Mouse (Mus musculus) urinary bladder, adult 18-20 months (tissue): ENCODE measurements around the gene Mrtfa.

Source experiments
- DNase-seq, 2 experiments: peaks; one replicate each; pipeline ENCODE4 v3.0.0; 2022; ENCODE audit warnings: low spot score in 2 of 2, mixed read lengths in 2 of 2

The Mrtfa gene

DNA sequence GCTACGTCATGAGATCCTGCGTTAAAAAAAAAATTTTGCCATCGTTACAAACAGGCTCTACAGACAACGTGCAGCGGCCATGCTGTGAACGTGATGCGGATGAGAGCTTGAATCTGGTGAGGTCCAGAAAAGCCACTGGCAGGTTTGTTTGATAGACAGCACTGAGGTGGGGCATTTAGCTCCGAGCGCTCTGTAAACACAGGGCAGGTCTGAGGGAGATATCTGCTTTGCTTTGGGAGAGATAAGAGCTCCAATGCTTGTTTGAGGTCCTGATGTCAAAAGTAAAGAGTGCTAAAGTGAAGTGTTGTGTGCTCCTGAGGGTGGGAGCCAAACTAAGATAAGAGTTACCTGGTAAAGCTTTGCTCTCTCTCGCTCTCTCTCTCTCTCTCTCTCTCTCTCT lies 6.6 kb upstream of the Mrtfa start:
- DNase-seq, result no peak

DNA sequence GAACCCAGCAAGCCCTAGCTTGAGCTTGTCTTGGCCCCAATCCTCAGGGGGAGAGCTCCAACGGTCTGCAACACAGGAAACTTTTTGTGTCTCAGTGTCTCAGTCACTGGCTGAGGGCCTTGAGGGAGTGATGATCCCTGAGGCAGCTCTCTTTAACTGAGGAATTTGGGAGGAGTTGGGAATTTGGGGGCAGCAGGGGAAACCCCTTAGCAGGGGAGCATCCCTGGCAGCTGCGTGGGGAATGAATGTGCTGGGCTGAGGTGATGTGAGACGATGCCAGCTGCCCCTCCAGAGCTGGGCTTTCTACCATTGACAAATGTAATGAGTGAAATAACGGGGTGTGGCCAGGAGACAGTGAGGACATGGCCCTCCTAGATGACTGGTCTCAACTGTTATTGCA lies 4.9 kb upstream of the Mrtfa start:
- no peak for DNase-seq

DNA sequence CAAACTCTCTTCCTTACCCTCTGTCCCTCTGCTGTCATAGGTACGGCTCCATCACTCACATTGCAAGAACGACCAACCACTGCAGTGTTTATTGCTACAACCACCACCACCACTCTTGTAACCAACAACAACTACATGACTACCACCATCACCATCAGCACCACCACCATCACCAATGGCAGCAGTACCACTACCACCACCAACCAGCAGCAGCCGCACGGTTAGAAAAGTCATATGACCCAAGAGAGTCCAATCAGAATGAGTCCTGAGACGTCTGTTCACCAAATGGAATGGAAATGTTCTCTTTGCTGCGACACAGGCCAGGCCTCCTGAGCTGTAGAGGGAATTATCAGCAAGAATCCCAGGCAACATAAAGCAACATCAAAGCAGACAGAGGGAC lies 4.2 kb upstream of the Mrtfa start:
- no peak for DNase-seq

DNA sequence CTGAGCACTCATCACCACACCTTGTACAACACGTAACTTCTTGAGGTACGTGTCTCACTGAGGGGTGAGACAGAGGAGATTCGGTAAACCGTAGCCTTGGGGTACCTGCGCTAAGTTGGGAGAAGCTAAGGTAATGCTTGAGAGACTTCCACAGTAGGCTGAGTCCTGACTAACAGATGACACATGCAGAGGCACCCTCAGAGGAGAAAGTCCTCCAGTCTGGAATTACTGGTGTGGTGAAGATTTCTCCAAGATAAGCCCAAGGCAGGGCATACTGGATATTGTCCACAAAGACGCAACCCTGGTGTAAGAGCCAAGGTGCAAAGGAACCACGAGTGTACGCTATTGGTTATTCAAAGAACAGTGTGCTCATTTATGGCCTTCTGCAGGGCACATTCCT lies 2.3 kb upstream of the Mrtfa start:
- no peak for DNase-seq

DNA sequence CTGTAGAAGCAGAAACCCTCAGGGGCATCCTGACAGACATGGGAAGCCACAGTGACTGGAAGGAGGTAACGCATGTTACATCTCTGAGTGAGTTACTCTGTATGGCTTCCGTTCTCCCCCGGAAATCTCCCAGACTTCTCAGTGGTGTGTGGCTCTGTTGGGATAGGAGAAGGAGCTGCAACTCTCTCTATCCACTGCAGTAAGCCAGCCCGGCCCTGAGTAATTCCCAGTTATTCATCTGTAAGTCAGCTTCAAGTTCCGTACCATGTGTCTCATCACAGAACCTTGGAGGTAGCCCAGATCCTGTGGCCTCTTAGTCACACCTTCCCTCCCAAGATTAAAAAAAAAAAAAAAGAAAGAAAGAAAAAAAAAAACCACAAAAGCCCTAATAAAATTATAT lies 1.8 kb upstream of the Mrtfa start:
- no peak for DNase-seq

DNA sequence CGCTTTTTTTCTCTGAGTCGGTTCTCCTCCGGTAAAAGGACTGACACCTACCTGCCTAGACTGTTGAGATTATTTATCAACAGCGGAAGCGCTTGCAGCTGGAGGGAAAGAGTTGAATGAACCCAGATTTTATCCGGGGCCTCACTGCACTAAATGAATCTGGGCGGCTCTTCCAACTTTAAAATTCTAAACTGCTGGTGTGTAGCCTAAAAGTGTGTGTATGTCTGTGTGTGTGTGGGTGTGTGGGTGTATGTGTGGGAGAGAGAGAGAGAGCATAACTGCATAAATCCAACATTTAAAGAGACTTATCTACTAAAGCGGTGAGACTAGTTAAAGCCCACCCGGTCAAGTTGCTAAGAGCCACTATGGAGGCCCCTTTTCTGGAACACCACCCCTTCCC lies 746 bp upstream of the Mrtfa start:
- DNase-seq, result no peak

DNA sequence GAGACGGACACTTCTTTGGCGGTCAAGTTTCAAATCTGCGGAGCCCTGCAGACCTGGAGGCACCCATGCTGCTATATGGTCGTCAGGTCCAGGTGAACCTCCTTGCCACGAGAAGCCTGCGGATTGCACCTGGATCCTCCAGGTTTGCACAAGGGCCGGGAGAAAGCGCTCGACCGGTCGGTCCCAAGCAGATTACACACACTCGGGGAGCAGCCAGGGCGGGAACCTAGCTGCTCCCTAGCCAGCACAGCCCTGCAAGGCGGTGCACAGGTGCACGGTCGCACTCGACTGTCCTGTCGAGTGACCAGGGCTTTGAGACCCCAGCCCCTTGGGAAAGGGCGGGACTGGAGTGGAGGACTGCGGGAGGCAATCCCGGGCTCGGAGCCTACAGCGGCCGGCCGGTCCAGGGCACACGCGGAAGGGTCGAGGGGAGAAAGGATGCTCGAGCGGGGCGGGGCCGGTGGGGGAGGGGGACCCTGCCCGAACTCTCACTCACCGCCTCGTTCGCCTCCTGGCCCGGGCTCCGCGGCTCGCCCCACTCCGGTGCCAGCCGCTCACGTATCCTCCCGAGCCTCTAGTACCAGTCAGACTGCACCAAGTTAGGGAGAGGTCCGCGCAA lies 437 bp downstream of the Mrtfa start:
- peak; percentile 14 to 48 for DNase-seq

DNA sequence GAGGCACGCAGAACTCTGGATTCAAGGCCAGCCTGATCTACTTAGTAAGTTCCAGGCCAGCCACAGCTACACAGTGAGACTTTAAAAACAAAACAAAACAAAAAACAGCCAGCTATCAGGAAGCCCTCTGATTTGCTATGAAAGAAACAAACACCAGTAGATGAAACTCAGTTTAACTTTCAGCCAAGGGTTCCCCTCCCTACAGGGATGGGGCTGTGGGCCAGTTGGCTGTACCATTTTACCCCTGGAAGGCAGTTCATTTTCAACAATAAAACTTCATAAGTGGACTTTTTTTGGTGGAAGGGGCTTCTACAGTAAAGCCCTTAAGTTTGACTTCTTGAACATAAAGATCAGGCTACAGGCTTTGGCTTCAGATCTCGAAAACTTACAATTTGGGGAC lies 1.5 kb downstream of the Mrtfa start:
- DNase-seq, result no peak

DNA sequence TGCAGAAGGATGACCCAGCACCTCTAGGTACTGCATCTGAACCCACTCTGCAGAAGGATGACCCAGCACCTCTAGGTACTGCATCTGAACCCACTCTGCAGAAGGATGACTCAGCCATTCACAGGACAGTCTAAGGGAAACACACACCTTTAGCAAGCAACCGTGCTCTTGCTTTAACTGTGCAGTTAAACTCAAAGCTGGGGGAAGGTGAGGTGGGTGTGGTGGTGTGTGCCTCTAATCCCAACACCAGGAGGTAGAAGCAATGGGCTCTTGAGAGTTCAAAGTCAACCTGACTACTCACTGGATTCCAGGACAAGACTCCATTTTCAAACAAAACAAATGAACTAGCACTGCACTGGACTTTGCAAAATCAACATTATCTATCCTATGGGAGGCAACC lies 5.6 kb downstream of the Mrtfa start:
- DNase-seq, result no peak

DNA sequence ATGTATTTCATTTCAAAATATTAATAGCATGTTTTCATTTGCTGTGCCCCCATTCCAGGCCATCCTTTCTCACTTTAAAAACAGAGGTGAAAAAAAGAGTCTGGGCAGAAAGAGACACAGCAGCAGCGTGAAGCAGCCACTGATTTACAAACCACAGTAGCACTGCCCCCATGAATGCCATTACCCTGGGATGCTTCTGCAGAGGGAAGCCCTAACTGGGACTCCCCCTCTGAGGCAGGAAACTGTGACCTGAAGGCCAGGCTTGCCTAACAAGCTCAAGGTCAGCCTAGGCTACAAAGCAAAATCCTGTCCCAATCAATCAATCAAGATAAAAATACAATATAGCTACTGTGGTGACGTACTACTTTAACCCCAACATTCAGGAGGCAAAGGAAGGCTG lies 9.3 kb downstream of the Mrtfa start:
- no peak for DNase-seq

DNA sequence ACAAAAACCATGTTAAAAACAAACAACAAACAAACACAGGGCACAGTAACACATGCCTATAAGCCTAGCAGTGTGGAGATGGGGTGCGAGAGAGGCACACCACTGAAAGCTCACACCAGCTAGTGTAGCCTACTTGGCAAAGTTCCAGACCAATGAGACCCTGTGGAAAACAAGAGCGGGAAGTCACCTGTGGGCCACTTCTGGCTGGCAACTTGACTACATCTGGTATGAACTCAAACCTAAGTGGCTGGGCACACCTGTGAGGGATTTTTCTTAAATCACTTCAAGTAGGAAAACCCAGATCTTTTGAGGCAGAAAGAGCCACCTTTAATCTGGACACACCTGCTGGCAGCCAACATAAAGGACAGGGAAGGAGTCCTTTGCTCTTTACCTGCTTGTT lies 11.0 kb downstream of the Mrtfa start:
- DNase-seq, result no peak

DNA sequence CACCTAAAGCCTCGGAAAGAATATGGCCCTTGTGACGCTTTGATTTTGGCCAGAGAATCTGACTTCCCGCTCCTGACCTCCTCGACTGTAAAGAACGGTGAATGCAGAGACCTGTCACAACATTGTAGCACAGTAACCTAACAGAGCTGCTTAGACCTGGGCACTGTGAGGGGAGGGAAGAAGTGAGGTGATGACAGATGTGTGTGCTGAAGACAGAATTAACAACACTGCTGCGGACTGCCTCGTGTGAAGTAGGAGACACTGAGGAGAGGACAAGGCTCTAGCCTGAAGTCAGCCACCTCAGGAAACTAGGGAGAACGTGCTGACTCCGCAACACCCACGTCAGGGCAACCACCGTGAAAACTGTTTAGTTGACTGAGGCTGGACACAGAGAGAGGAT lies 11.9 kb downstream of the Mrtfa start:
- DNase-seq, result no peak

DNA sequence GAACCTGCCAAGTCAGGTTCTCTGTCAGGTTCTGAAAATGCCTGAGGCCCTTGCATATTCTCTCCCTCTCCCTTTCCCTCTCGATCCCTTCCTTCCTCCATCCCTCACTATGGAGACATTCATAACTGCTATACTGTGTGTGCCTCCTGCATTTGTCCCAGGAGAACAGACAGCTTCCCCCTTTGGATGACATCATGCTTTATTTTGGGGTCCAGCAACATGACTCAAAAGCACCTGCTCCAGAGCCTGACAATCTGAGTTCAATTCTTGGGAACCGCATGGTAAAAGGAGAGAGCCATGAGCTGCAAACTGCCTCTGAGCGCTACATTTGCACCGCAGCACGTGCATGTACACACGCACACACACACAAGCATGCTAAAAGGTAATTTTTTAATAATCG lies 12.7 kb downstream of the Mrtfa start:
- no peak for DNase-seq

DNA sequence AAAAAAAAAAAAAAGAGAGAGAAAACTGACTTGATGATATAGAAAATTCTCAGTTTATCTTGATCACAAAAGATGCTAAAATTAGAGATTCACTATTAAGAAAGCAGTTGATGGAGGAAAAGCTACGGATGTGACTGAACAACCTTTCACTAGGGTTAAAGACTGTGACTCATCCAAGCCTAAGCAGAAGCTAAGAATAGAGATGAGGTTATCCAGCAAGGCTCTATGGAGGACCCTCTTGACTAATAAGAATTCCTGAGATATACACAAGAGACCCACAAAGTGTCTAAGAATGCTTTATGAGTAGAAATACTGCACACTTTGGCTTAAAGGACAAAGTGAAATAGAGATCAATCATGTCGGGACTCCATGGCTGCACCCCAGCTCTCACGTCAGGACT lies 14.9 kb downstream of the Mrtfa start:
- no peak for DNase-seq

DNA sequence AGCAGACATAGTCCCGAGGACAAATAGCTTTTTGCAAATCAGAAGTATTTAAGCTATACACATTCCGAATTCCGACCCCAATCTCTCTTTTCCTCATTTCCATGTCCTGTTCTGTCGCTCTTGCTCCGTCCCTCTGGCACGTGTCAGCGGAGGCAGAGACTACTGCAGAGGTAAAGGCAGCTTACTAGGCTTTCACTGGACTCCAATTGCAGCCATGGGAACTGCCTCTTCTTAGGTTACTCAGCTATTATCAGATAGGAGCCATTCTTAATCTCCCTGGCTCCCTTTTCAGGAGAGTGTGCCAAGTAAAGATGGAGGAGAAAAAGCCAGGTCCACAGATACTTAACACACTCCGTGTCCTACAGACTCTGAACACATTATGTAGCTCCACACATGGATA lies 18.3 kb downstream of the Mrtfa start:
- DNase-seq, result no peak

DNA sequence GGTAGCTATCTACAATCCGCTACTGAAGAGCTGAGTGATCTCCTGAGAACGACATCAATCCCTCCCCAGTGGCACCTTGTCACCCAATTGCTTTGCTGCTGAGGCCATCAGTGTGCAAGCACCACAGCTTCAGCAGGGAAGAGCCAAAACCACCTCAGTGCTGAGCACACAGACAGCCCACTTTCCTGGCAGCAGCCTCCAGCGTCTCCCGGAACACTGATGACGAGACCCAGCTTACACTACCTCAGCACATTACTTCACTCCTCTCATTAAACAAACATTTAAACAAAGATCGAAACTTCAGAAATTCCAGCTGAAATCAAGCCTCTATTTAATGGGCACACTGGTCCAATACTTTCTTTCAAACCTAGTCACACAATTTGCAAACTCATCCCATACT lies 21.8 kb downstream of the Mrtfa start:
- no peak for DNase-seq

DNA sequence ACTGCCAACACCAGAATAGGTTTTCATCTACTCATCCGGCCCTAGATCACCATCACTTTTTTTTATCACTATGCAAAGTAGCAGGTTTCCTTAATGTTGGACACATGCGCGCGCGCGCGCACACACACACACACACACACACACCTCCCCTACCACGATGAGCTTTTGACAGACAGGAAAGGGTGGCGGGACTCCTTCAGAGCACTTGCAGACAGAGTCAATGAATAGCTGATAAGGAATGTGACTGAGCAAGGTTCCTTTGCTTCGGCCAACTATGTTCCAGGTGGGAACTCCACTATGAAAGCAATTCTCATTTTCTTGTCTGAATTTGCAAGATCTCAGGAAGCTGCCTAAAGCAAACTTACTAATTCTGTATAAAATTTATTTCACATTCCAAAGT lies 22.7 kb downstream of the Mrtfa start:
- DNase-seq, result no peak

DNA sequence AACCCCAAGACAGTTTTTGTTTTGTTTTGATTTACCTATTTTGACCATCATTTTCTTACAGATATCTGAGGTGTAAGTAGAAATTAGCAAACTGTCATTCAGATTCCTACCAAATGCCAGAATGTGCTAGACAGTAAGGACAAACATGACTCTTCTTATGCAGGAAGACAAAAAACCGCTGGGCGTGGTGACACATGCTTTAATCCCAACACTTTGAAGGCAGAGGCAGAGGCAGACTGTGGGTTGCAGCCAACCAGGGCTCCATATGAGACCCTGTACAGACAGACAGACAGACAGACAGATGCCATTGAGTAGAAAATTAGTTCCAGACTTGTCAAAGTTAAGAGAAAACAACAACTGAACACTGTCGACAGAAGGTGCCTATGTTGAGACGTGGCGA lies 24.3 kb downstream of the Mrtfa start:
- no peak for DNase-seq

DNA sequence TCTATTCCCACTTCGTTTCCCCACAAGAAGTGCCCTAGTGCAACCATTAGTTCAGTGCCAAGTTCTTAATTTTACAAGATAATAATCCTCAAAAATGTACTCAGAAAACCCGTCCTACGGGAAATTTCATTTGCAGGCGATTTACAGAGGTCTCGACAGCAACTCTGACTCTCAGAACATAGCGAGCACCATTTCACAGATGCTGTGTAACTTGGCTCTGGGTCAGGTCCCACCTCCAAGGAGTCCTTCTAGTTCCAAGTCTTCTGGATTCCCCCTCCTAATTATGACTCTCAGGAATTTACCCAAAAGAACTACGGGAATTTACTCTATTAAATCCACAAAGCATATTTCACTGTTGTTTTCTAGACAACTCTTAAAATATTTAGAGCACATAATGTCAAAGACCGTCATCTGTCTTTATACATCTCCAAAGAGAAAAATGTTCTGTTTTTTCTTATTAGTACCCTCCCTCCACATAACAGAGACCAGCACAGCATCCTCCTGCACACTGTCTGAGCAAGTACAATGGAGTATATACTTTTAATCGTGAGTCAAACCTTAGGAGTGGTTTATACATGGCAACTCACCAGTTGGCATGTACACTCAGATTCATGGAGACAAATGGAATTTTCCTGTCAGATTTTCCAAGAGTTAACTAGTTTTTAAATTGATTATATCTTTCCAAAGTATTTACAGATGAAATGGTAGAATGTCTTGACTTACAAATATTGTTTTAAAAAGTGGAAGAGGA lies 25.8 kb downstream of the Mrtfa start:
- no peak for DNase-seq

DNA sequence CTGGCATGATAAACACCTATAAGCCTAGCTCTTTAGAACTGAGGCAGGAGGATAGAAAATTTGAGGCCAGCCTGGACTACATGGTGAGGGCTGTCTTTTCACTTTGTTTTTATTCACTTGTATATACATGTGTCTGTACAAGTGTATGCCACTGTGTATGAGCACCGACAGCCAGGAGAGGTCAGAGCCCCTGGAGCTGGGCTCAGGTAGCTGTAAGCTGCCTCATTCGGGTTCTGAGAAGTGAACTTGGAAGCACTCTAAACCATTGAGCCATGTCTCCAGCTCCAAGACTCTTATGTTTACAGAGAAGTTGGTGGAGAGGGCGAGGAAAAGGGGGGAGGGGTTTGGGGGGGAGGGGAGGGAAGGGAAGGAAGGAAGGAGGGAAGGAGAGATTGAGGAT lies 29.0 kb downstream of the Mrtfa start:
- no peak for DNase-seq

DNA sequence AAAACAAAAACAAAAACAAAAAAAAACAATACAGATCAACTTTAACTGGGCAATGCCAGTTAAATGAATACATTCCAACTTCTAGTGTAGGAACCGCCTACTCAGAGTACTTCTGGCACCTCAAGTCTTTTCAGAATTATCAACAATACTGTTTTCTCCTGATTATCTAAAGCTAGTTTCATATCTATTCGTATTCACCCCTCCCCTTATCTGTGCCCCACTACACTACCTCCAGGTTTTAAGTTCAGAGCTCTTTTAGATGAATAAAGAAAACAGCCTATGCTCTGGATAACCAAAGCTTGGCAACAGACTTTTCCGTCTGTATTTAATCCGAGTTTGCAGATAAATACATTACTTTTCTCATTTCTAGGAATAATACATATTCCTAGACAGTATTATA lies 29.9 kb downstream of the Mrtfa start:
- no peak for DNase-seq

DNA sequence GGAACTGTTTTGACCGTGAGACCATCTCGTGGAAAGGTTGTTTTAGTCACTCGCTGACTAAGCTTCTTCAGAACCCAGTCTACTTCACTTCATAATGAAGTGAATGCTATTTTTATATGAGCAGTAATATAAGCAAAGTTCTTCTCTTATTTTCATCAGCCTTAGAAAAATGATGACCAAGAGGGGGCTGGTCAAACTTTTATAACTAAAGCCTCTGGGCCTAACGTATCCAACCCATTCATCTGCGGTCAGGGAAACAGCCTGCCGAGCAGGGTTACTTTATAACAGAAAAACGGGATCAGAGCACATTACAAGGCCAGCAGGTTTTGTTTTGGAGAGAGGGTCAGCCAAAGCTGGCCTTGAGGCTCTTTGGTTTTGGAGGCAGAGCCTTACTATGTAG lies 31.3 kb downstream of the Mrtfa start:
- no peak for DNase-seq

DNA sequence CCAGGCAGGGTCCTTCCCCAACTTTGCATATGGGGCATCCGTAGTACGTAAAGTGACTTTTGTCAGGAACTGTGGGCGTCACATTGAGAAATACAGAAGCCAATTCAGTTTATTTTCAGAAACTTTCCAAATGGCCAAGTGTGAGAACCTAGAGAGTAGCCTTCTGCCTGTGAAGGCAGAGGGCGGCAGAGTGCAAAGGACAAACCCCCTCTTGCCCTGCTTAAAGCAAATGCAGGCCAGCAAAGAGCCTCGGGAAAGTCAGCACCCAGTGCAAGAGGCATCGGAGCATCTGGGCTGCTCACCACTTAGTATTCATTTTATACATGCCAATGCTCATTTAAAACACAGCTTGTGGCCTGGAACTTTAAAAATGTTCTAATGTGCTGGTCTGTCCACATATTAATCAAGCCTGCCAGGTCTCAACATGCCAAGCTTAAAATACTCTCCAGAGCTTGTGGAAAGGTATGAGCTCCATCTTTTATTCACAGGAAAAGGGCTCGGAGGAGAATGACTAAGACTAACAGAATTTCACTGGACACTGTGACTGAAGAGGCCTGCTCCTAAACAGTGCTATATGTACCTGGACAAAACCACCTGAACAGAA lies 31.9 kb downstream of the Mrtfa start:
- no peak for DNase-seq

DNA sequence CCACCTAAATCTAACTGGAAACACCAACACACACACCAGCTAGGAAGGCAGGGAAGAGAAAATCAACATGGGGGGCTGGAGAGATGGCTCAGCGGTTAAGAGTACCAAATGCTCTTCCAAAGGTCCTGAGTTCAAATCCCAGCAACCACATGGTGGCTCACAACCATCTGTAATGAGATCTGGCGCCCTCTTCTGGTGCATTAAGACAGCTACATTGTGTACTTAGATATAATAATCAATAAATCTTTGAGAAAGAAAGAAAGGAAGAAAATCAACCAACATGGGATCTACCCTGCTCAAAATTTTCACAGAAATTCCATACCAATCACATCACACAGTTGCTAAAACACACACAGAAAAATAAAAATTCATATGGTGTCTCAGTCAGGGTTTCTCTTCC lies 34.1 kb downstream of the Mrtfa start:
- no peak for DNase-seq
